Mouse (Mus musculus): ENCODE data around the gene Reln.

Reln gene

GRCm38 (mm10) chr5:22003858-22004257 is 340.6 kb downstream of the Reln start:
- DNase-seq (ENCODE audit: low read depth) = no peak

- DNase-seq (ENCODE audit: low read depth) = no peak
Measured at GRCm38 (mm10) chr5:21987711-21988110, 356.8 kb downstream of the Reln start.

GRCm38 (mm10) chr5:21986311-21986710 is 358.2 kb downstream of the Reln start:
- peak; percentile 19 for DNase-seq (ENCODE audit: low read depth)

- no peak for DNase-seq (ENCODE audit: low read depth)
Measured at GRCm38 (mm10) chr5:21983021-21983667, 361.4 kb downstream of the Reln start.

- DNase-seq (ENCODE audit: low read depth) = no peak
Measured at GRCm38 (mm10) chr5:21981216-21981615, 363.3 kb downstream of the Reln start.

GRCm38 (mm10) chr5:21980544-21980943 is 364.0 kb downstream of the Reln start:
- no peak for DNase-seq (ENCODE audit: low read depth)

- no peak for DNase-seq (ENCODE audit: low read depth)
Measured at GRCm38 (mm10) chr5:21973266-21974010, 371.1 kb downstream of the Reln start.

GRCm38 (mm10) chr5:21961796-21962195 is 382.7 kb downstream of the Reln start:
- no peak for DNase-seq (ENCODE audit: low read depth)

GRCm38 (mm10) chr5:21960151-21960550 is 384.4 kb downstream of the Reln start:
- no peak for DNase-seq (ENCODE audit: low read depth)

- DNase-seq (ENCODE audit: low read depth) = no peak
Measured at GRCm38 (mm10) chr5:21957586-21957985, 386.9 kb downstream of the Reln start.

GRCm38 (mm10) chr5:21957061-21957460 is 387.4 kb downstream of the Reln start:
- no peak for DNase-seq (ENCODE audit: low read depth)

GRCm38 (mm10) chr5:21949507-21949897 is 395.0 kb downstream of the Reln start:
- no peak for DNase-seq (ENCODE audit: low read depth)

GRCm38 (mm10) chr5:21948736-21949506 is 395.6 kb downstream of the Reln start:
- DNase-seq (ENCODE audit: low read depth) = no peak

- DNase-seq (ENCODE audit: low read depth) = no peak
Measured at GRCm38 (mm10) chr5:21947610-21948381, 396.7 kb downstream of the Reln start.

GRCm38 (mm10) chr5:21944579-21944978 is 399.9 kb downstream of the Reln start:
- no peak for DNase-seq (ENCODE audit: low read depth)

GRCm38 (mm10) chr5:21939405-21939804 is 405.1 kb downstream of the Reln start:
- DNase-seq (ENCODE audit: low read depth) = no peak

GRCm38 (mm10) chr5:21938138-21938537 is 406.4 kb downstream of the Reln start:
- no peak for DNase-seq (ENCODE audit: low read depth)

GRCm38 (mm10) chr5:21936627-21937026 is 407.9 kb downstream of the Reln start:
- no peak for DNase-seq (ENCODE audit: low read depth)

- DNase-seq (ENCODE audit: low read depth) = no peak
Measured at GRCm38 (mm10) chr5:21936096-21936495, 408.4 kb downstream of the Reln start.

- no peak for DNase-seq (ENCODE audit: low read depth)
Measured at GRCm38 (mm10) chr5:21934811-21935396, 409.6 kb downstream of the Reln start.

GRCm38 (mm10) chr5:21934173-21934698 is 410.3 kb downstream of the Reln start:
- DNase-seq (ENCODE audit: low read depth) = no peak
